Mouse (Mus musculus) heart, embryonic 13.5 days (tissue): Measurements from ENCODE around the gene Hat1. TPM values are rescaled to one million over a fixed set of nuclear protein-coding genes. Genes with fewer than 3 reads are reported as not detected.
A peak's percentile ranks its signal among the peaks of the same experiment; 100 is the strongest.
"Not testable (repeated sequence)": the region's sequence is repeated elsewhere in the genome, so short reads cannot be mapped to it uniquely, and the experiment has no call there.

Source experiments
- ATAC-seq: fragments of 200-750 bp; cut with Nextera tagmentation; 2 replicates; pipeline ENCODE4 v1.8.0; 2017; ENCODE audit warnings: moderate TSS enrichment; ENCODE audit not compliant: insufficient number of reproducible peaks, low FRiP score, low TSS enrichment; ENCODE audit errors: extremely low read depth
- H3K27ac ChIP-seq: fragments of 300-500 bp; sonication (generic); replicated peaks from 2 replicates; pipeline ENCODE4 v1.5.1; 2015; ENCODE audit warnings: moderate library complexity, mild to moderate bottlenecking, inconsistent platforms
- H3K27me3 ChIP-seq: fragments of 300-500 bp; sonication (generic); replicated peaks from 2 replicates; pipeline ENCODE4 v1.6.1; 2015; ENCODE audit warnings: mild to moderate bottlenecking, inconsistent platforms
- H3K36me3 ChIP-seq: fragments of 300-500 bp; sonication (generic); 2 replicates; pipeline ENCODE4 v1.6.1; 2015; ENCODE audit warnings: mild to moderate bottlenecking, inconsistent platforms
- H3K4me1 ChIP-seq: fragments of 300-500 bp; sonication (generic); 2 replicates; pipeline ENCODE4 v1.6.1; 2015; ENCODE audit warnings: inconsistent platforms
- H3K4me2 ChIP-seq: fragments of 300-500 bp; sonication (generic); 2 replicates; pipeline ENCODE4 v1.6.1; 2015; ENCODE audit warnings: inconsistent platforms, mild to moderate bottlenecking, moderate library complexity
- H3K4me3 ChIP-seq: fragments of 300-500 bp; sonication (generic); 2 replicates; pipeline ENCODE4 v1.5.1; 2015; ENCODE audit warnings: moderate library complexity, mild to moderate bottlenecking, inconsistent platforms
- H3K9ac ChIP-seq: fragments of 300-500 bp; sonication (generic); 2 replicates; pipeline ENCODE4 v1.6.1; 2015; ENCODE audit warnings: inconsistent platforms, mild to moderate bottlenecking, moderate library complexity
- H3K9me3 ChIP-seq: fragments of 300-500 bp; sonication (generic); 2 replicates; pipeline ENCODE4 v1.6.1; 2016; ENCODE audit warnings: inconsistent platforms
- WGBS: fragments of 180-500 bp; shearing (Covaris S2); methylation state at CpG from one replicate; pipeline ENCODE4 v1.1.7; 2015; ENCODE audit warnings: mixed read lengths; 5-methylcytosine and 5-hydroxymethylcytosine counted together
- polyA plus RNA-seq: library from polyadenylated mRNA; unstranded; fragments of >200 nt; fragmentation: Nextera tagmentation; extraction: Ambion mirVana; gene quantifications from 2 replicates; pipeline ENCODE4 v1.2.1, GENCODE M21; 2015

Hat1 gene
- polyA plus RNA-seq, 1 experiment from 2014 or later = 117 TPM

- no peak overlapping the region for H3K4me3 ChIP-seq
- peaks cover 11% of the 10 kb centered on the region; the same call in 1 of the 2 replicates for H3K36me3 ChIP-seq
- WGBS = 24% methylated on average over 5 of the region's 5 CpGs
- peak overlapping the region; percentile 69 for H3K27ac ChIP-seq
- no peaks in the 10 kb centered on the region for H3K9me3 ChIP-seq
- no peak for ATAC-seq
- H3K27me3 ChIP-seq = no peaks in the 10 kb centered on the region
- H3K4me2 ChIP-seq = peak overlapping the region; percentile 31
- H3K4me1 ChIP-seq = peaks cover 40% of the 10 kb centered on the region
- 0 out of 2 replicates have a peak overlapping the region, but pooled peaks have one; percentile 44 for H3K9ac ChIP-seq
Measured at GRCm38 (mm10) chr2:71354055-71354425, 34.7 kb upstream of the Hat1 start.

GRCm38 (mm10) chr2:71358347-71358746 lies 30.4 kb upstream of the Hat1 start:
- no peak overlapping the region for H3K27ac ChIP-seq
- H3K4me3 ChIP-seq = no peak overlapping the region
- no peak overlapping the region for H3K9ac ChIP-seq
- ATAC-seq = no peak
- H3K36me3 ChIP-seq = peaks cover 26% of the 10 kb centered on the region
- peaks cover 23% of the 10 kb centered on the region for H3K4me1 ChIP-seq
- 83% methylated on average over 5 of the region's 5 CpGs for WGBS
- no peaks in the 10 kb centered on the region for H3K27me3 ChIP-seq
- no peaks in the 10 kb centered on the region for H3K9me3 ChIP-seq
- no peak overlapping the region for H3K4me2 ChIP-seq

- H3K4me2 ChIP-seq = no peak overlapping the region
- no peaks in the 10 kb centered on the region for H3K27me3 ChIP-seq
- WGBS = 90% methylated on average over 1 of the region's 1 CpGs
- no peak overlapping the region for H3K27ac ChIP-seq
- no peaks in the 10 kb centered on the region for H3K9me3 ChIP-seq
- H3K36me3 ChIP-seq = peaks cover 26% of the 10 kb centered on the region
- H3K4me1 ChIP-seq = peaks cover 18% of the 10 kb centered on the region
- H3K9ac ChIP-seq = no peak overlapping the region
- no peak overlapping the region for H3K4me3 ChIP-seq
- no peak for ATAC-seq
Measured at GRCm38 (mm10) chr2:71360192-71360591, 28.6 kb upstream of the Hat1 start.

GRCm38 (mm10) chr2:71366618-71367124 lies 22.1 kb upstream of the Hat1 start:
- Histone ChIP-seq H3K4me3 (peak overlapping the region; percentile 84), H3K9me3 (no peaks in the 10 kb centered on the region), H3K27me3 (no peaks in the 10 kb centered on the region), H3K27ac (peak overlapping the region; percentile 95), H3K9ac (peak overlapping the region; percentile 94), H3K4me2 (peak overlapping the region; percentile 78), H3K36me3 (peaks cover 8% of the 10 kb centered on the region), H3K4me1 (peaks cover 19% of the 10 kb centered on the region)
- ATAC-seq = no peak; the same call in 1 of the 2 replicates
- WGBS = 6% methylated on average over 9 of the region's 9 CpGs

- H3K9me3 ChIP-seq = no peaks in the 10 kb centered on the region
- peak within 1 kb of the TSS; percentile 84 for H3K4me3 ChIP-seq
- peak within 1 kb of the TSS; percentile 95 for H3K27ac ChIP-seq
- peaks cover 1% of the 10 kb centered on the region for H3K36me3 ChIP-seq
- ATAC-seq = peak; percentile 88
- no peaks in the 10 kb centered on the region for H3K27me3 ChIP-seq
- WGBS = under 1% methylated on average over 57 of the region's 57 CpGs
- peaks cover 19% of the 10 kb centered on the region for H3K4me1 ChIP-seq
- peak within 1 kb of the TSS; percentile 78 for H3K4me2 ChIP-seq
- H3K9ac ChIP-seq = peak within 1 kb of the TSS; percentile 94
Measured at GRCm38 (mm10) chr2:71367125-71367880, 21.5 kb upstream of the Hat1 start, which contains the start of gene Slc25a12. Gene Slc25a12 (minus strand): TSS chr2:71367749.

- H3K9ac ChIP-seq = peak overlapping the region; percentile 56; the same call in 1 of the 2 replicates
- H3K4me2 ChIP-seq = peak overlapping the region; percentile 78
Measured at GRCm38 (mm10) chr2:71368086-71368485, 20.7 kb upstream of the Hat1 start.

GRCm38 (mm10) chr2:71371790-71372189 lies 17.0 kb upstream of the Hat1 start:
- no peak overlapping the region for H3K9ac ChIP-seq
- 69% methylated on average over 5 of the region's 5 CpGs for WGBS
- H3K27me3 ChIP-seq = no peaks in the 10 kb centered on the region
- no peak overlapping the region for H3K4me2 ChIP-seq
- H3K4me3 ChIP-seq = no peak overlapping the region
- no peaks in the 10 kb centered on the region for H3K36me3 ChIP-seq
- no peaks in the 10 kb centered on the region for H3K9me3 ChIP-seq
- ATAC-seq = no peak
- no peak overlapping the region for H3K27ac ChIP-seq
- peaks cover 21% of the 10 kb centered on the region for H3K4me1 ChIP-seq

More at GRCm38 (mm10) chr2:71368086-71368485, 20.7 kb upstream of the Hat1 start:
- WGBS = 41% methylated on average over 8 of the region's 8 CpGs
- no peak for ATAC-seq
- no peaks in the 10 kb centered on the region; the same call in 1 of the 2 replicates for H3K36me3 ChIP-seq
- H3K9me3 ChIP-seq = no peaks in the 10 kb centered on the region
- H3K4me3 ChIP-seq = peak overlapping the region; percentile 84
- peaks cover 19% of the 10 kb centered on the region for H3K4me1 ChIP-seq
- H3K27me3 ChIP-seq = no peaks in the 10 kb centered on the region
- 0 out of 2 replicates have a peak overlapping the region, but pooled peaks have one; percentile 48 for H3K27ac ChIP-seq

- H3K27ac ChIP-seq, H3K9ac ChIP-seq, H3K4me2 ChIP-seq, ATAC-seq, H3K27me3 ChIP-seq, H3K9me3 ChIP-seq, H3K36me3 ChIP-seq, H3K4me3 ChIP-seq: not testable (repeated sequence)
- 93% methylated on average over 4 of the region's 4 CpGs for WGBS
- peaks cover 21% of the 10 kb centered on the region for H3K4me1 ChIP-seq
Measured at GRCm38 (mm10) chr2:71372261-71372660, 16.5 kb upstream of the Hat1 start.

- no peak for ATAC-seq
- WGBS = 52% methylated on average over 8 of the region's 8 CpGs
Measured at GRCm38 (mm10) chr2:71374275-71375155, 14.2 kb upstream of the Hat1 start.

GRCm38 (mm10) chr2:71376433-71376906 lies 12.3 kb upstream of the Hat1 start:
- WGBS = 24% methylated on average over 11 of the region's 11 CpGs
- ATAC-seq = no peak
- peak overlapping the region; percentile 24 for H3K4me3 ChIP-seq

More at GRCm38 (mm10) chr2:71374275-71375155, 14.2 kb upstream of the Hat1 start:
- Histone ChIP-seq H3K4me3 (no peak overlapping the region), H3K9me3 (no peaks in the 10 kb centered on the region), H3K27me3 (no peaks in the 10 kb centered on the region), H3K9ac (0 out of 2 replicates have a peak overlapping the region, but pooled peaks have one; percentile 33), H3K36me3 (no peaks in the 10 kb centered on the region), H3K4me1 (peaks cover 15% of the 10 kb centered on the region), H3K27ac (peak overlapping the region; percentile 39; the same call in 1 of the 2 replicates), H3K4me2 (no peak overlapping the region)

GRCm38 (mm10) chr2:71377426-71377825 lies 11.3 kb upstream of the Hat1 start:
- Histone ChIP-seq H3K4me1 (peaks cover 15% of the 10 kb centered on the region), H3K9ac (no peak overlapping the region), H3K36me3 (no peaks in the 10 kb centered on the region), H3K4me2 (no peak overlapping the region), H3K4me3 (no peak overlapping the region), H3K9me3 (no peaks in the 10 kb centered on the region), H3K27me3 (no peaks in the 10 kb centered on the region), H3K27ac (no peak overlapping the region)
- 86% methylated on average over 5 of the region's 5 CpGs for WGBS
- no peak for ATAC-seq

More at GRCm38 (mm10) chr2:71376433-71376906, 12.3 kb upstream of the Hat1 start:
- peak overlapping the region; percentile 60 for H3K4me2 ChIP-seq
- H3K4me1 ChIP-seq = peaks cover 15% of the 10 kb centered on the region
- H3K36me3 ChIP-seq = no peaks in the 10 kb centered on the region
- H3K27ac ChIP-seq = no peak overlapping the region
- no peaks in the 10 kb centered on the region for H3K9me3 ChIP-seq
- H3K27me3 ChIP-seq = no peaks in the 10 kb centered on the region
- H3K9ac ChIP-seq = no peak overlapping the region
